Mouse (Mus musculus) megakaryocyte-erythroid progenitor cell, adult 5 weeks (primary cell): Measurements from ENCODE around the gene Dync1i2. TPM values are rescaled to one million over a fixed set of nuclear protein-coding genes. Genes with fewer than 3 reads are reported as not detected.

Source experiments
- polyA plus RNA-seq: library from polyadenylated mRNA; stranded (reverse); fragments of >175 nt; gene quantifications from 2 replicates; pipeline ENCODE4 v1.2.3, GENCODE M21; 2012

Dync1i2 gene
- polyA plus RNA-seq: 8.7 and 10.6 TPM in 2 replicates

GRCm38 (mm10) chr2:71211591-71212359, at the start of gene Dync1i2:
Gene Dync1i2 (plus strand): TSS chr2:71211706.

Other genes with a start within 250 kb of the Dync1i2 start
- 2.3 and 4.0 TPM in 2 replicates for gene Dcaf17, start 156.4 kb upstream of the Dync1i2 start, polyA plus RNA-seq
- gene Mettl8, start 156.1 kb upstream of the Dync1i2 start, polyA plus RNA-seq: 29.3 and 30.4 TPM in 2 replicates
- gene Cybrd1, start 93.8 kb upstream of the Dync1i2 start, polyA plus RNA-seq: not detected in 2 replicates
- gene Slc25a12, start 156.0 kb downstream of the Dync1i2 start, polyA plus RNA-seq: 10.3 and 13.5 TPM in 2 replicates
- gene Hat1, start 177.3 kb downstream of the Dync1i2 start, polyA plus RNA-seq: 3.2 and 3.8 TPM in 2 replicates
- 7.6 and 9.9 TPM in 2 replicates for gene Metap1d, start 241.6 kb downstream of the Dync1i2 start, polyA plus RNA-seq